Mouse (Mus musculus): ENCODE results near the gene Spen.
A peak's percentile ranks its signal among the peaks of the same experiment; 100 is the strongest.

Spen gene

GRCm38 (mm10) chr4:141446211-141446610 is 92.2 kb downstream of the Spen start:
- no peak for DNase-seq (ENCODE audit: low read depth)

DNA sequence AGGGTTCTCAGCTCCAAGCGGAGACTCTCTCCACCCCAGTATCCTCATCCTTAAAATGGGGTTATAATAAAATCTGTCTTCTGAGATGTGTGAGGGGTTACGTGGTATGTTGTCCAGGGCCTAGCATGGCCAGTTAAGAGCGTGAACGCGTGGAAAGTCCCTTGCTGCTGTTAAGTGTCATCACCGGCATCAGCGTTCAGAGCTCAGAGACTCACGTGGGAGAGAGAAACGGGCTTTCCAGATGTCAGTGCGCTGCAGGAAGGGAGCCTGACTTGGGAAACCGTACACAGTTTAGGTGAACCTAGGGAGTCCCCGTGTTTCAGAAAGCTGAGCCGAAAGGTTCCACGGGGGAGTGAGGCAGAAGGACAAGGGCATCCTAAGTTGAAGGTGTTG is 93.1 kb downstream of the Spen start:
- peak; percentile 15 for DNase-seq (ENCODE audit: low read depth)

GRCm38 (mm10) chr4:141444451-141445327 is 93.7 kb downstream of the Spen start, which contains the start of gene Zbtb17:
TSS of gene Zbtb17 (plus strand) at chr4:141444654.
- DNase-seq (ENCODE audit: low read depth), result peak; percentile 78

DNA sequence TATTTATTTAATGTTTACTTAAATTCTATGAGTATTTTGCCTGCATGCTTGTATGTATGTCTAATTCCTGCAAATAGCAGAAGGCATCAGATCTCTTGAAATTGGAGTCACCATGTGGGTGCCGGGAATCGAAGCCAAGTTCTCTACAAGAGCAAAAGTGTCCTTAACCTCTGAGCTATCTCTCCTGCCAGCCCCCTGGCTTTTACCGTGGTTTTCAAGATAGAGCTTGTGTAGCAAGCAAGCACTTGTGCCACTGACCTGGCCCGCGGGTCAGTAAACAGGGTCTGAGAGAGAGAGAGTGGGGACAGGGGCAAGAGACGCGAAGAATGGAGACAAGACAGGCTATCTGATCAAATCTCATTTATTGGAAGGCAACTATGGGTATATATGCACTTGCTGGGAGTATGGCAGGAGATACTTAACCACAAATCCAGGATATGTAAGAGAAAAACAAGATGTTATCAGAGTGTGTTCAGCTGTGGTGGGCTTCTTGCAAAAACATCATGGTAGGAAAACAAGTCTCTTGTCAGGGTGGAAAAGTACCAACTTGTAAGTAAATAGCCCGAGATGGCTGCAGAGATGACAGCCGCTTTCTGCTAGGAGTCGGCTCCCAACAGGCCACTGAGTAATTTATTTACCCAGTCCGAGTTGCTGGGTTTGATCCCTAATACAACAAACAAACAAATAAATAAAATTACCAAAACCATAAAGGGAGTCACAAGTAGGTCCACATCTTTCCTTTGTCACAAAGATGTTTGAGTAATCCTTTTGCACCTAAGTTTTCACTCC is 94.6 kb downstream of the Spen start:
- DNase-seq (ENCODE audit: low read depth), result no peak

DNA sequence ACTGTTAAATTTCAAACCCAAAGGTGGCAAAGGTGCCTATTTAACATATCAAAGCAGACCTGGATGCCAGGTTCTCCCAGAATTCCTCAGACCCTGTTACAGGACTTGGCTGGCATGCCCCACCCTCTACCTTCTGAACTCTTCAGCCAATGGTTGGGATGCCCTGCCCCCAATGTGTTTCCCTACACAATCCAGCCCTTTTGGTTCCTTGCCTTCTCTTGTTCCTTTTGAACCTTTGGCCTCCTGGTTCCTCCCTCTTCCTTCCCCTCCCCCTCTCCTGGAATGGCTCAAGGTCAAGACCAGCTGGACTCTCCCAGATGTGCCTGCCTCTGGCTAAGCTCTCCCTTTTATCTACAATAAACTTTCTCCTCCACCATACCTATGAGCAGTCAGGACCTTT is 97.5 kb downstream of the Spen start:
- no peak for DNase-seq (ENCODE audit: low read depth)

DNA sequence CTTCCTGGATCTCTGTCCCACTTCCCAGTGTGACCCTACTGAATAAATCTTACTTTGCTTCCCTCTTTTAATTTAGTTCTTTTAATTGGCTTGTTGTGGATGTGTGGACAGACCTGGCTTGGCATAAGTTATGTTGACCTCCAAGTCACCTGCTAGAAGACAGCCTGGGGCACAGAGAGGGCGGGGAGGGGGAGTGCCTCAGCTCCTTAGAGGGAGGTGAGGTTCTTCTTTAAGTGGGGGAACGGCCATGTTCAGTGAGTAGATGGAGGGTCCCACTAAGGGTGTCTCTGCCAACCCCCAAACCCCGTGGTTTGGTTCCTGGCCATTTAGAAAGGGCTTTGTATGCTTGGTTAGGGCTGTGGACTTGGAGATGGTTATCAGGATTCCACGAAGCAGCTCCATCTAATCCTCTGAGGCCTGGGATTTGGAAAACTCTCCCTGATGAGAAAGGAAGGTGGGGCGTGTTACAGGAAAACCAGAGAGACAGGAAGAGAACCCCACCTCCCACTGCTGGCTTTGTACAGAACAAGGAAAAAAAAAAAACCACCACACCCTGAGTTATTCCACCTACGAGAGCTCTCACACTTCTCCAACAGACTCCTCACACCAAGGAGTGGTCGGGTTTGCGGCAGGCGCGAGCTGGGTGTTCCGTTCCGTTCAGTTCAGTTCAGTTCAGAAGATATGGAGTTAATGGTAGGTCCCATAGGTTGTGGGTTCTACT is 99.2 kb downstream of the Spen start:
- DNase-seq (ENCODE audit: low read depth), result no peak

DNA sequence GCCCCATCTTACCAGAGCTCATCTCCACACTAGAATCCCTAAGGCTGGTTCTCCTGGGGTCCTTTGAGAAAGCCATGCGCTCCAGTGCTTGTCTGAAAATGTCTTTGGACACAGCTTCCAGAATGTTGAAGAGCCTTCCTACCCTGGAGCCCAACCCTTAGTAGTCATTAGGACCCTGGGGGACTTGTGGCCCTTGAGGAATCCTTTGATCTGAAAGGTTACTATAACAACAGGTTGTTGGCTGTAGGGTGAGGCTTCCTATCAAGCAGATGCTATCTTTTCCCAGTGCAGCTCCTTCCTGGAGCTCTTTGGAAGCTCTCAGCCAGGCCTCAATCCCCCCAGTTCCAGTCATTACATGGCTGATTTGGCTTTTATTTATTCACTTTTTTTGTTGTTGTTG is 102.4 kb downstream of the Spen start, which contains the start of gene Srarp:
Gene Srarp (minus strand): TSS at position 132 of the 400 bp plus-strand sequence.
- DNase-seq (ENCODE audit: low read depth), result no peak

- no peak for DNase-seq (ENCODE audit: low read depth)
These were observed 105.2 kb downstream of the Spen start for GRCm38 (mm10) chr4:141433191-141433590.

- DNase-seq (ENCODE audit: low read depth), result no peak
These were observed 105.7 kb downstream of the Spen start for GRCm38 (mm10) chr4:141432666-141433065.

GRCm38 (mm10) chr4:141430997-141431396 is 107.4 kb downstream of the Spen start:
- no peak for DNase-seq (ENCODE audit: low read depth)

GRCm38 (mm10) chr4:141429847-141430246 is 108.5 kb downstream of the Spen start:
- DNase-seq (ENCODE audit: low read depth), result no peak

GRCm38 (mm10) chr4:141429381-141429780 is 109.0 kb downstream of the Spen start:
- DNase-seq (ENCODE audit: low read depth), result no peak

DNA sequence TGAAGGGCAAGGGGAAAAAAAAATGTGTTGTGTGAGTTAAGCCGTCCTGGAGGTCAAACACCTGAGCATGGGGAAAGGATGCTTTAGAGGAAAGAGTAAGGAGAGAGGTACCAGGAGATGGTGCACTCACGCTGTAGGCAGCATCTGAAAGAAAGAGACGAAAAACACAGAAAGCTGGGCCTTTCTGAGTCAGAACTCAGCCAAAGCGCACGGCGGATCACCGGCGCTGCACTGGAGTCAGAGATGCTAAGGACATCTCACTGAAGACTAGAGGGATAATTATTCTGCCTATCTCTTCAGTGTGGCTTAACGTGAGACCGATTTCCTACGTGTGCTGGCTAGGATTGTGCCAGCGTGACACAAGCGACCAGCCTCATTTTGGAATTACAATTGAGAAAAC is 110.5 kb downstream of the Spen start:
- DNase-seq (ENCODE audit: low read depth), result no peak

GRCm38 (mm10) chr4:141426796-141427745 is 111.3 kb downstream of the Spen start:
- no peak for DNase-seq (ENCODE audit: low read depth)

GRCm38 (mm10) chr4:141425484-141426479 is 112.6 kb downstream of the Spen start:
- DNase-seq (ENCODE audit: low read depth), result no peak

DNA sequence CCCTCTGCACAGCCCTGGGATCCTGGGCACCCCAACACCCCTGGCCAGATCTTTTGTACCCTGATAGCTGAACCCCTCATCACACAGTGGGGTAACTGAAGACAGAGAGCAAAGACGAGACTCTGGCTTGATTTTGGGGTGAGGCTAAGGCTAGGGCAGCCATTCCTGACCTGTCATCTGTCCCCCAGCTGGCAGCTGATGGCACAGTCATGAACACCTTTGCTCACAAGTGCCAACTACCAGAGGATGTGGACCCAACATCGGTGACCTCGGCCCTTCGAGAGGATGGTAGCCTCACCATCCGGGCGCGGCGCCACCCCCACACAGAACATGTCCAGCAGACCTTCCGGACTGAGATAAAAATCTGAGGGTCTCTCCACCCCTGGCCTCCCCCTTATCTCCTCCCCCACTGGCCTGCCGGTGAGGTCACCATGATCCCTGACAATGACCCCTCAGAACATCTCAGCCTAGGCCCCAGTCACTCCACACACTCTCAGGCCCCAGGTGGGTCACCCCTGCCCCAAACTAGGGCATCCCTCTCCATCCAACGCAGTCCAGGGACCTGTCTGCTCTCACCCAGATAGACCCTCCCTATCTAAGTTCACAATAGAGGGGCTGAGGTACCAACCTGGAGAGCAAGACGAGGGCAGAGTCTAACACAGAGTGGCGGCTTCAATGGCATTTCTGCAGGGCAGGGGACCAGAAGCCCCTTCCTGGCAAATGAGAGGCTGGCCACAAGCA is 114.5 kb downstream of the Spen start:
- no peak for DNase-seq (ENCODE audit: low read depth)

GRCm38 (mm10) chr4:141423288-141423687 is 115.1 kb downstream of the Spen start:
- DNase-seq (ENCODE audit: low read depth), result no peak

GRCm38 (mm10) chr4:141422841-141423240 is 115.6 kb downstream of the Spen start:
- no peak for DNase-seq (ENCODE audit: low read depth)

DNA sequence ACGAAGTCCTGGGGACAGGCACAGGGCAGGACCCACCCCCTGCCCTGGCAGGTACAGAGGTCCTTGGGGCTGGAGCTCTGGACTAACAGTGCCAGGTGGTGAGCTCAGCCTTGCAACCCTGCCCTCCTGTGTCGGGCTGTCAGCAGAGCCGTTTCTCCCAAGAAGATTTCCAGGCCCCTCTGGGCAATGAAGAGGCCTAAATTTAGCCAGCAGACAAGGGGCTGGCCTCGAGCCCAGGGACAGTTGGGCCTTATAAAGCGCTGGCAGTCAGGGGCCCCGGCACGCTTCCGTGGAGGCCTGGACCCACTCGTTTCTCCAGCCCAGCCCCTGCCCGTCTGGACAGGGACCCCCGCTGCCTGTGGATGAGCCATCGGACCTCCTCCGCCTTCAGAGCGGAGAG is 117.0 kb downstream of the Spen start:
- DNase-seq (ENCODE audit: low read depth), result no peak
